Mouse (Mus musculus) MEL (cell line): ENCODE measurements around the gene Ift52. TPM values are rescaled to one million over a fixed set of nuclear protein-coding genes. Genes with fewer than 3 reads are reported as not detected.

ENCODE experiments used
- DNase-seq: peaks from one replicate; pipeline ENCODE4 v3.0.0; 2011; ENCODE audit warnings: low read depth, low spot score
- H3K27ac ChIP-seq: 2 replicates; pipeline ENCODE4 v1.5.1; 2012; ENCODE audit warnings: low read depth, mild to moderate bottlenecking, control low read depth, low read length, moderate library complexity; ENCODE audit not compliant: control insufficient read depth
- H3K27me3 ChIP-seq, 2 experiments: fragments of 150-350 bp in 1 of 2; sonication (generic) in 1 of 2; 2 replicates each; pipeline ENCODE4 v1.6.1; 2012; ENCODE audit warnings: low read length in 2 of 2, mild to moderate bottlenecking in 2 of 2, improper control_type of control experiment in 1 of 2, moderate library complexity in 1 of 2; ENCODE audit not compliant: insufficient read depth in 2 of 2, control insufficient read depth in 1 of 2
- H3K36me3 ChIP-seq, 2 experiments: 2 replicates each; pipeline ENCODE4 v1.6.1; 2012 to 2014; ENCODE audit warnings: low read length in 2 of 2, improper control_type of control experiment in 1 of 2, inconsistent platforms in 1 of 2, mild to moderate bottlenecking in 1 of 2; ENCODE audit not compliant: insufficient read depth in 2 of 2, control insufficient read depth in 1 of 2
- H3K4me1 ChIP-seq, 2 experiments: fragments of 150-350 bp in 1 of 2; sonication (generic) in 1 of 2; 2 replicates each; pipeline ENCODE4 v1.6.1; 2012; ENCODE audit warnings: low read length in 2 of 2, improper control_type of control experiment in 1 of 2, mild to moderate bottlenecking in 1 of 2; ENCODE audit not compliant: insufficient read depth in 2 of 2, control insufficient read depth in 1 of 2
- H3K4me3 ChIP-seq, 2 experiments: fragments of 150-350 bp in 1 of 2; sonication (generic) in 1 of 2; 2 replicates each; pipeline ENCODE4 v1.5.1; 2012; ENCODE audit warnings: low read depth in 2 of 2, low read length in 2 of 2, mild to moderate bottlenecking in 2 of 2, moderate library complexity in 2 of 2, control low read depth in 1 of 2, improper control_type of control experiment in 1 of 2; ENCODE audit not compliant: control insufficient read depth in 1 of 2, insufficient read depth in 1 of 2
- H3K79me2 ChIP-seq: 2 replicates; pipeline ENCODE4 v1.6.1; 2012; ENCODE audit warnings: mild to moderate bottlenecking, low read length, moderate library complexity; ENCODE audit not compliant: control insufficient read depth, poor library complexity, insufficient read depth
- H3K9ac ChIP-seq: 2 replicates; pipeline ENCODE4 v1.6.1; 2012; ENCODE audit warnings: low read depth, mild to moderate bottlenecking, control low read depth, low read length, moderate library complexity; ENCODE audit not compliant: control insufficient read depth, poor library complexity, severe bottlenecking
- H3K9me3 ChIP-seq: fragments of 150-350 bp; sonication (generic); replicated peaks from 2 replicates; pipeline ENCODE4 v1.6.1; 2012; ENCODE audit warnings: mild to moderate bottlenecking, low read length, improper control_type of control experiment, moderate library complexity; ENCODE audit not compliant: insufficient read depth
- BHLHE40 ChIP-seq: IDR thresholded peaks from 2 replicates; pipeline ENCODE4 v1.6.1; 2012; ENCODE audit warnings: low read depth, mild to moderate bottlenecking, inconsistent platforms, low read length, improper control_type of control experiment, borderline replicate concordance
- CHD2 ChIP-seq: IDR thresholded peaks from 2 replicates; pipeline ENCODE4 v1.6.1; 2011; ENCODE audit warnings: low read length, improper control_type of control experiment
- CTCF ChIP-seq, 3 experiments: IDR thresholded peaks in 2 of 3; conservative IDR thresholded peaks in 1 of 3; 2 replicates each; pipeline ENCODE4 v1.5.1; 2011 to 2012; ENCODE audit warnings: low read length in 3 of 3, low read depth in 2 of 3, mild to moderate bottlenecking in 2 of 3, improper control_type of control experiment in 1 of 3, inconsistent platforms in 1 of 3, mixed read lengths in 1 of 3, moderate library complexity in 1 of 3; ENCODE audit not compliant: control insufficient read depth in 1 of 3, insufficient read depth in 1 of 3, poor library complexity in 1 of 3, severe bottlenecking in 1 of 3
- E2F4 ChIP-seq: IDR thresholded peaks from 2 replicates; pipeline ENCODE4 v1.6.1; 2011; ENCODE audit warnings: low read depth, low read length, improper control_type of control experiment, borderline replicate concordance
- ETS1 ChIP-seq: IDR thresholded peaks from 2 replicates; pipeline ENCODE4 v1.6.1; 2012; ENCODE audit warnings: low read depth, mild to moderate bottlenecking, inconsistent platforms, low read length, improper control_type of control experiment, moderate library complexity
- GATA1 ChIP-seq: IDR thresholded peaks from 2 replicates; pipeline ENCODE4 v1.6.1; 2011; ENCODE audit warnings: low read depth, low read length, improper control_type of control experiment
- MAFK ChIP-seq: IDR thresholded peaks from 2 replicates; pipeline ENCODE4 v1.6.1; 2011; ENCODE audit warnings: low read depth, mild to moderate bottlenecking, low read length, improper control_type of control experiment, borderline replicate concordance
- MAX ChIP-seq: IDR thresholded peaks from 2 replicates; pipeline ENCODE4 v1.6.1; 2011; ENCODE audit warnings: low read length, improper control_type of control experiment
- MAZ ChIP-seq: IDR thresholded peaks from 2 replicates; pipeline ENCODE4 v1.6.1; 2012; ENCODE audit warnings: low read depth, mild to moderate bottlenecking, inconsistent platforms, low read length, improper control_type of control experiment
- MXI1 ChIP-seq: IDR thresholded peaks from 2 replicates; pipeline ENCODE4 v1.6.1; 2011; ENCODE audit warnings: mild to moderate bottlenecking, low read depth, low read length, improper control_type of control experiment
- NRF1 ChIP-seq: IDR thresholded peaks from 2 replicates; pipeline ENCODE4 v1.6.1; 2014; ENCODE audit warnings: low read depth, mild to moderate bottlenecking, inconsistent platforms, low read length, improper control_type of control experiment, moderate library complexity; ENCODE audit not compliant: poor library complexity, insufficient read depth, severe bottlenecking
- POLR2AphosphoS2 ChIP-seq: IDR thresholded peaks from 2 replicates; pipeline ENCODE4 v1.6.1; 2011; ENCODE audit warnings: low read length, improper control_type of control experiment
- RAD21 ChIP-seq: IDR thresholded peaks from 2 replicates; pipeline ENCODE4 v1.6.1; 2011; ENCODE audit warnings: mild to moderate bottlenecking, low read depth, low read length, improper control_type of control experiment
- RCOR1 ChIP-seq: IDR thresholded peaks from 2 replicates; pipeline ENCODE4 v1.6.1; 2012; ENCODE audit warnings: low read depth, mild to moderate bottlenecking, inconsistent platforms, low read length, improper control_type of control experiment
- SIN3A ChIP-seq: IDR thresholded peaks from 2 replicates; pipeline ENCODE4 v1.6.1; 2012; ENCODE audit warnings: low read length, improper control_type of control experiment, inconsistent platforms
- SMC3 ChIP-seq: IDR thresholded peaks from 2 replicates; pipeline ENCODE4 v1.6.1; 2011; ENCODE audit warnings: low read depth, low read length, improper control_type of control experiment
- TBP ChIP-seq: IDR thresholded peaks from 2 replicates; pipeline ENCODE4 v1.8.0; 2011; ENCODE audit warnings: low read depth, low read length, improper control_type of control experiment
- TCF12 ChIP-seq: IDR thresholded peaks from 2 replicates; pipeline ENCODE4 v1.6.1; 2014; ENCODE audit warnings: low read depth, mild to moderate bottlenecking, inconsistent platforms, low read length, improper control_type of control experiment, moderate library complexity
- USF1 ChIP-seq: IDR thresholded peaks from 2 replicates; pipeline ENCODE4 v1.6.1; 2014; ENCODE audit warnings: low read depth, mild to moderate bottlenecking, inconsistent platforms, low read length, improper control_type of control experiment, moderate library complexity
- USF2 ChIP-seq, 2 experiments: IDR thresholded peaks; 2 replicates each; pipeline ENCODE4 v1.6.1; 2011 to 2012; ENCODE audit warnings: improper control_type of control experiment in 2 of 2, low read length in 2 of 2, borderline replicate concordance in 1 of 2, inconsistent platforms in 1 of 2, low read depth in 1 of 2, mild to moderate bottlenecking in 1 of 2; ENCODE audit not compliant: insufficient read depth in 1 of 2
- ZMIZ1 ChIP-seq: IDR thresholded peaks from 2 replicates; pipeline ENCODE4 v1.6.1; 2012; ENCODE audit warnings: low read depth, mild to moderate bottlenecking, inconsistent platforms, low read length, improper control_type of control experiment, moderate library complexity
- ZNF384 ChIP-seq: IDR thresholded peaks from 2 replicates; pipeline ENCODE4 v1.6.1; 2012; ENCODE audit warnings: low read depth, mild to moderate bottlenecking, inconsistent platforms, low read length, improper control_type of control experiment
- polyA plus RNA-seq, 2 experiments: library from polyadenylated mRNA; stranded (reverse) in 1 of 2; unstranded in 1 of 2; fragments of >175 nt in 1 of 2; fragments of >200 nt in 1 of 2; gene quantifications; 2 replicates each; pipeline versions ENCODE4 v1.2.1 to v1.2.4; 2012; ENCODE audit warnings: low replicate concordance in 2 of 2, low read depth in 1 of 2; ENCODE audit not compliant: insufficient read length in 2 of 2, insufficient read depth in 1 of 2, missing spikeins in 1 of 2
- total RNA-seq: library from RNA; depleted of rRNA; stranded (reverse); fragments of 300-350 nt; gene quantifications from 2 replicates; pipeline ENCODE4 v1.2.3, GENCODE M21; 2012

Ift52 gene
- total and polyA plus RNA-seq, 3 experiments: 10.9 to 32.7 TPM; not detected in 1

DNA sequence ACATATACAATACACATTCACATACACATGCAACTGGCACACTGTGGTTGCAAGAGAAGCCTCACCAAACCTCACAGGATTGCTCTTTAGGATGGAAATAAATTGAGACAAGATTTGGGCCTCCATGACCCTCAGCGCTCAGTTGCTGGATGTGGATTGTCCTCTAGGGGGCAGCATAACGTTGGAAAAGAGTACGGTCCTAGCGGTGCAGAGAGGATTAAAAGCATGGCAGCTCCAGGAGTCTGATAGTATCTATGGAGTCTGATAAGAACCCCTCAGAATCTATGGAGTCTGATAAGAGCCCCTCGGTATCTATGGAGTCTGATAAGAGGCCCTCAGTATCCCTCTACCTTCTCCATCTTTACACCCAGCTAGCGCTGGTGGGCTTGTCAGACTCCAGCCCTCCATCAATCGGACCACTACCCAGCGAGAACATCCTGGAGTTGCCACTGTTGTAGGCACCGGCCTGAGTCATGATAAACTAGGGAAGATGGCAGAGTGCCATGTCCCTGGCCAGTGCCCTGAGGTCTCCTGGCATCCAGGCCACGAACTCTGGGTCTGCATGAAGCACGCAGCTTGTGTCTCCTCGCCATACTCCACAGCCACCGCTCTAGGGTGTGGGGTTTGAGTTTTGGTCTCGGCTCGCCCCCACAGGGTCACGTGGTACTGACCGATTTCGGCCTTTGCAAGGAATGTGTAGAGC is 18.5 kb upstream of the Ift52 start:
- H3K9ac ChIP-seq: no peak overlapping the region
- TF ChIP-seq CHD2 (no peak), MAX (no peak), NRF1 (no peak), GATA1 (peak; percentile 74; the same call in 1 of the 2 replicates), MAFK (no peak), E2F4 (no peak), RAD21 (peak; percentile 62), MXI1 (no peak), POLR2AphosphoS2 (no peak), TBP (no peak), BHLHE40 (no peak), USF1 (no peak), TCF12 (no peak), RCOR1 (no peak), SIN3A (no peak), SMC3 (peak; percentile 48), ZMIZ1 (no peak), ETS1 (no peak), CTCF (IDR thresholded peaks at IDR 0.05 in 2 of 3, conservative IDR thresholded peaks at IDR 0.05 in 1 of 3; ENCODE audit: control insufficient read depth in 1 of 3, insufficient read depth in 1 of 3, low read depth in 2 of 3, low read length in 3 of 3, poor library complexity in 1 of 3, severe bottlenecking in 1 of 3) (peak; percentile 81 to 93 (median 85)), MAZ (no peak), USF2 (IDR thresholded peaks at IDR 0.05; ENCODE audit: borderline replicate concordance in 1 of 2, insufficient read depth in 1 of 2, low read depth in 1 of 2, low read length in 2 of 2) (no peak), ZNF384 (no peak)
- no peak overlapping the region for H3K4me3 ChIP-seq

More for the DNA sequence above, 18.5 kb upstream of the Ift52 start:
- no peaks in the 10 kb centered on the region for H3K79me2 ChIP-seq
- H3K9me3 ChIP-seq: no peaks in the 10 kb centered on the region
- H3K27me3 ChIP-seq: peaks cover 0 to 2% of the 10 kb centered on the region in 2 experiments; a peak in 2 of 4 replicates
- no peaks in the 10 kb centered on the region for H3K36me3 ChIP-seq
- peak; percentile 66 for DNase-seq
- H3K4me1 ChIP-seq: no peaks in the 10 kb centered on the region
- no peak overlapping the region for H3K27ac ChIP-seq
